Mouse (Mus musculus) urinary bladder, postnatal 10 days (tissue): Measurements from ENCODE around the gene Zfp592.

Experiments used
- DNase-seq: peaks from one replicate; pipeline ENCODE4 v3.0.0; 2022; ENCODE audit warnings: low spot score

Gene Zfp592

GRCm38 (mm10) chr7:80993834-80994662 is 567 bp downstream of the Zfp592 start:
- DNase-seq = no peak

- DNase-seq = no peak
Observed at GRCm38 (mm10) chr7:80994663-80995005, 1.2 kb downstream of the Zfp592 start.

GRCm38 (mm10) chr7:80995266-80996146 is 2.0 kb downstream of the Zfp592 start:
- DNase-seq = no peak

GRCm38 (mm10) chr7:80997776-80998175 is 4.3 kb downstream of the Zfp592 start:
- no peak for DNase-seq

GRCm38 (mm10) chr7:80999536-80999935 is 6.1 kb downstream of the Zfp592 start:
- DNase-seq = no peak

- DNase-seq = no peak
Observed at GRCm38 (mm10) chr7:81001844-81002243, 8.4 kb downstream of the Zfp592 start.

- no peak for DNase-seq
Observed at GRCm38 (mm10) chr7:81004556-81005079, 11.1 kb downstream of the Zfp592 start.

GRCm38 (mm10) chr7:81005969-81006368 is 12.5 kb downstream of the Zfp592 start:
- no peak for DNase-seq

- no peak for DNase-seq
Observed at GRCm38 (mm10) chr7:81008285-81008684, 14.8 kb downstream of the Zfp592 start.

- DNase-seq = no peak
Observed at GRCm38 (mm10) chr7:81011576-81011975, 18.1 kb downstream of the Zfp592 start.

- DNase-seq = no peak
Observed at GRCm38 (mm10) chr7:81020307-81020706, 26.8 kb downstream of the Zfp592 start.

- no peak for DNase-seq
Observed at GRCm38 (mm10) chr7:81022731-81023130, 29.2 kb downstream of the Zfp592 start.

- no peak for DNase-seq
Observed at GRCm38 (mm10) chr7:81024118-81024517, 30.6 kb downstream of the Zfp592 start.

GRCm38 (mm10) chr7:81024651-81025050 is 31.2 kb downstream of the Zfp592 start:
- DNase-seq = no peak

GRCm38 (mm10) chr7:81025751-81026150 is 32.3 kb downstream of the Zfp592 start:
- DNase-seq = no peak

GRCm38 (mm10) chr7:81039711-81040110 is 46.2 kb downstream of the Zfp592 start:
- DNase-seq = no peak

GRCm38 (mm10) chr7:81043023-81043620 is 49.6 kb downstream of the Zfp592 start:
- no peak for DNase-seq

GRCm38 (mm10) chr7:81047847-81048246 is 54.4 kb downstream of the Zfp592 start:
- no peak for DNase-seq

- DNase-seq = no peak
Observed at GRCm38 (mm10) chr7:81048513-81048912, 55.0 kb downstream of the Zfp592 start.

GRCm38 (mm10) chr7:81049966-81050365 is 56.5 kb downstream of the Zfp592 start:
- no peak for DNase-seq

GRCm38 (mm10) chr7:81055709-81056370 is 62.4 kb downstream of the Zfp592 start:
- DNase-seq = no peak

GRCm38 (mm10) chr7:81057471-81057870 is 64.0 kb downstream of the Zfp592 start, which contains the start of gene Alpk3:
Alpk3 (plus strand) TSS chr7:81057600.
- DNase-seq = no peak
